Mouse (Mus musculus) liver, postnatal 0 days (tissue): Measurements from ENCODE around the gene Eif3d. TPM values are rescaled to one million over a fixed set of nuclear protein-coding genes. Genes with fewer than 3 reads are reported as not detected.
"Not testable (repeated sequence)": the region's sequence is repeated elsewhere in the genome, so short reads cannot be mapped to it uniquely, and the experiment has no call there.

ENCODE experiments used
- ATAC-seq: fragments of 200-750 bp; cut with Nextera tagmentation; 2 replicates; pipeline ENCODE4 v1.8.0; 2017; ENCODE audit warnings: mild to moderate bottlenecking, moderate library complexity
- DNase-seq: peaks from one replicate; pipeline ENCODE4 v3.0.0-alpha.2; 2016
- H3K27ac ChIP-seq: fragments of 300-500 bp; sonication (generic); 2 replicates; pipeline ENCODE4 v1.5.1; 2014; ENCODE audit warnings: antibody characterized with exemption, moderate library complexity, mild to moderate bottlenecking, low read depth
- H3K27me3 ChIP-seq: fragments of 300-500 bp; sonication (generic); 2 replicates; pipeline ENCODE4 v1.6.1; 2014; ENCODE audit warnings: low read length, control low read depth, mixed read lengths; ENCODE audit not compliant: insufficient read depth
- H3K36me3 ChIP-seq: fragments of 300-500 bp; sonication (generic); replicated peaks from 2 replicates; pipeline ENCODE4 v1.6.1; 2014; ENCODE audit warnings: mild to moderate bottlenecking, control low read depth, low read length, moderate library complexity, mixed read lengths; ENCODE audit not compliant: insufficient read depth
- H3K4me1 ChIP-seq: fragments of 300-500 bp; sonication (generic); 2 replicates; pipeline ENCODE4 v1.6.1; 2014; ENCODE audit warnings: antibody characterized with exemption, mild to moderate bottlenecking, control low read depth; ENCODE audit not compliant: insufficient read depth
- H3K4me2 ChIP-seq: fragments of 300-500 bp; sonication (generic); 2 replicates; pipeline ENCODE4 v1.6.1; 2014; ENCODE audit warnings: low read depth, mild to moderate bottlenecking, low read length, moderate library complexity, mixed read lengths
- H3K4me3 ChIP-seq: fragments of 300-500 bp; sonication (generic); 2 replicates; pipeline ENCODE4 v1.5.1; 2014; ENCODE audit warnings: low read depth, low read length
- H3K9ac ChIP-seq: fragments of 300-500 bp; sonication (generic); replicated peaks from 2 replicates; pipeline ENCODE4 v1.6.1; 2014; ENCODE audit warnings: mild to moderate bottlenecking, moderate library complexity
- H3K9me3 ChIP-seq: fragments of 300-500 bp; sonication (generic); 2 replicates; pipeline ENCODE4 v1.6.1; 2016; ENCODE audit warnings: mild to moderate bottlenecking, control low read depth, low read length, mixed read lengths
- CTCF ChIP-seq: sonication (generic); IDR thresholded peaks from 2 replicates; pipeline ENCODE4 v1.5.1; 2016; ENCODE audit warnings: antibody characterized with exemption, low read depth
- EP300 ChIP-seq: IDR thresholded peaks from 2 replicates; pipeline ENCODE4 v1.6.1; 2016; ENCODE audit warnings: antibody characterized with exemption, low read depth, mild to moderate bottlenecking
- WGBS: fragments of 180-500 bp; shearing (Covaris S2); extraction: QIAGEN DNeasy Blood & Tissue Kit; methylation state at CpG from one replicate; pipeline ENCODE4 v1.1.7; 2014; ENCODE audit not compliant: insufficient replicate concordance; 5-methylcytosine and 5-hydroxymethylcytosine counted together
- polyA plus RNA-seq: library from polyadenylated mRNA; unstranded; fragments of >200 nt; fragmentation: Nextera tagmentation; extraction: Ambion mirVana; gene quantifications from 2 replicates; pipeline ENCODE4 v1.2.1, GENCODE M21; 2015

The Eif3d gene
- 61.2 and 68.4 TPM in 2 replicates for polyA plus RNA-seq

DNA sequence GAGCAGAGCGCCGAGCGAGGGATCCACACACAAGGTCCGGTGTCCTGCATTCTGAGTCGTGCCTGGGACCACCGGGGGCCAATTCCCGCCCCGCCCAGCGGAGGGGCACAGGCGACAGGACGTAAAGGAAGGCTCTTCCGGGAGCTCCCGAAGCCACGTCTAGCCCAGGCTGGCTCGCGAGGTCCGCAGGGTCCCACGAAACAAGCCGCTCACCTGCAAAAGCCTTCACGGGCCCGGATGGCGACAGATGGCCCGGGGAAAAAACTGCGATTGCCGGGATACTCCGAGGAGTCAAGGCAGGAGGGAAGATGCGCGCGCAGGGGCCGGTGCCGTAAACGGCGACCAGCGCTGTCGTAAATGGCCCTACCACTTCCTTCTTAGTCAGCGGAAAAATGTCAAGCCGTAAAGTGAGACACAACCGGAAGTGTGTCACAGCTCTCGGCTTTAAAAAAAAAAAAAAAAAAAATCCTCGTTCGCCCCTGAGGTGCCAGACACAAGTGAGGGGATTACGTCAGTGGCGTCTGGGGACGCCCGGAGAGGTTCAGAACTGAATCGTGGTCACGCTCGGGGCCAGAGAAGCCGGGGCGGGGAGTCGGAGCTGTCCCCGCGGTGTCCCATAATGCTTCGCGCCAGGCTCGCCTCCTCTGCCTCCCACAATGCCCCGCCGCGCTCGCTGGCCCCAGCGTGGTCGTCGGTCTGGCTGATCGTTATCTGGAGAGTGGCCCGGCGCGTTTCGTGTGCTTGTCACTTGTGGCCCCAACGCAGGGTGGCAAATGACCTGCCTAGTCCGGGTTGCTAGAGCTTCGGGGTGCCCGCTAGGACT lies at the start of gene Eif3d:
Gene Eif3d, minus strand, starts transcription at position 344 of the 823 bp plus-strand sequence.
- Histone ChIP-seq H3K4me3 (peak within 1 kb of the TSS; percentile 88), H3K4me2 (peak within 1 kb of the TSS; percentile 98), H3K36me3 (peaks cover 30% of the 10 kb centered on the region), H3K27me3 (no peaks in the 10 kb centered on the region), H3K9me3 (no peaks in the 10 kb centered on the region), H3K27ac (peak within 1 kb of the TSS; percentile 98), H3K9ac (peak within 1 kb of the TSS; percentile 95), H3K4me1 (peaks cover 34% of the 10 kb centered on the region)
- no peak for TF ChIP-seq CTCF
- TF ChIP-seq EP300 = peak; percentile 72
- ATAC-seq (peak; percentile 88), DNase-seq (peak; percentile 98)
- under 1% methylated on average over 72 of the region's 72 CpGs for WGBS

DNA sequence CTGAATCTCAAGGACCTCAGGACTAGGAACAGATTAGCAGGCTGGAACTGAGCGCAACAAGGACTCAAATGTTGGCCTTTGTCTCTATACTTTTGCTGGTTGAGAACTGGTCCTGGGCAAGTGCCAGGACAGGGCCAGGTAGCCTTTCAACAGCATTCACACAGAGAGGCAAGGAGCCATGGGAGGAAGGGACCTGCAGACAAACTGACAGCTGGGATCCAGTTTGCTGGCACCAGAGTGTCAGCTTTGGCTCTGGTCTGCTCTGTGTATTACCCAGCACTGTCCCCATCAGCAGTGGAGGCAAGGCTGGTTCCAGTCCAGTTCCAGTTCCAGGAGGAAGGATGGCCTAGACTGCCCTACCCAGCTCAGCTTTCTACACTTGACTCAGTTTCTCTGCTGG lies 43.4 kb upstream of the Eif3d start:
- Histone ChIP-seq H3K27ac (no peak overlapping the region), H3K4me2 (no peak overlapping the region), H3K36me3 (no peaks in the 10 kb centered on the region), H3K4me1 (no peaks in the 10 kb centered on the region), H3K4me3 (no peak overlapping the region), H3K27me3 (no peaks in the 10 kb centered on the region), H3K9me3 (no peaks in the 10 kb centered on the region), H3K9ac (no peak overlapping the region)
- TF ChIP-seq CTCF (no peak), EP300 (no peak)
- ATAC-seq (no peak), DNase-seq (no peak)
- WGBS = 87% methylated on average over 1 of the region's 1 CpGs

DNA sequence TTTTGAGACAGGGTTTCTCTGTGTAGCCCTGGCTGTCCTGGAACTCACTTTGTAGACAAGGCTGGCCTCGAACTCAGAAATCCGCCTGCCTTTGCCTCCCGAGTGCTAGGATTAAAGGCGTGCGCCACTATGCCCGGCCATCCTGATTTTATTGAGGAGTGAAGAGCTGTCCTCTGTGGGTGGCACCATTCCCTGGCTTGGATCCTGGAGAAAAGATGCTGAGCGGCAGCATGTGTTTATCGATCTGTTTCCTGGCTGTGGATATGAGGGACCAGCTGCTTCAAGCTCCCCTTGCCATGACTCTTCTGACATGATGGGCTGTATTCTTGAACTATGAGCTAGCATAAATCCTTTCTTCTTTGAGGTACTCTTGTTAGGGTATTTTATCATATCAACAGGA lies 37.6 kb upstream of the Eif3d start:
- H3K27me3 ChIP-seq, H3K4me2 ChIP-seq, H3K27ac ChIP-seq, H3K9me3 ChIP-seq, DNase-seq, H3K9ac ChIP-seq, H3K36me3 ChIP-seq, ATAC-seq, H3K4me1 ChIP-seq, H3K4me3 ChIP-seq: not testable (repeated sequence)
- WGBS = 69% methylated on average over 8 of the region's 8 CpGs

DNA sequence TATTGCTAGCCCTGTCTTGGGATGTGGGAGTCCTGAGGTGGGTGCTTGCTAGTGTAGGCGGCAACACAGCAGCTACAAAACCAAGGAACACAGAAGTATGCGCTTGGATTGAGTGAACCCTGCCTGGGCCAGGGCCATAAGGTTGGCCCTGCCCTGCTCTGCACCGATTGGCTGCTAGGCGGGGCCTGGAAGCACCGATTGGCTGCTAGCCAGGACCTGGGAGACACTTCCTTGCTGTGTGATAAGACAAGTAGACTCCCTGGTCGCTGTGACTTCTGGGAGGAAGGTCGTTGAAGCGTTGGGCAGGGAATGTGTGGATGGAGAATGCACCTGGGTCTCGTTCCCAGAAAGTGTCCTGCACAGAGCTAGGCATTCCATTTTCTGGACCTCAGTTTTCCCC lies 33.3 kb upstream of the Eif3d start:
- DNase-seq (peak; percentile 64), ATAC-seq (no peak)
- Histone ChIP-seq H3K4me3 (no peak overlapping the region), H3K27me3 (no peaks in the 10 kb centered on the region), H3K9me3 (no peaks in the 10 kb centered on the region), H3K4me2 (no peak overlapping the region), H3K27ac (no peak overlapping the region), H3K4me1 (0 out of 2 replicates have a peak, but pooled peaks cover 2% of the 10 kb centered on the region), H3K9ac (no peak overlapping the region), H3K36me3 (no peaks in the 10 kb centered on the region)
- WGBS = 32% methylated on average over 9 of the region's 9 CpGs
- TF ChIP-seq EP300 = no peak
- TF ChIP-seq CTCF = no peak

DNA sequence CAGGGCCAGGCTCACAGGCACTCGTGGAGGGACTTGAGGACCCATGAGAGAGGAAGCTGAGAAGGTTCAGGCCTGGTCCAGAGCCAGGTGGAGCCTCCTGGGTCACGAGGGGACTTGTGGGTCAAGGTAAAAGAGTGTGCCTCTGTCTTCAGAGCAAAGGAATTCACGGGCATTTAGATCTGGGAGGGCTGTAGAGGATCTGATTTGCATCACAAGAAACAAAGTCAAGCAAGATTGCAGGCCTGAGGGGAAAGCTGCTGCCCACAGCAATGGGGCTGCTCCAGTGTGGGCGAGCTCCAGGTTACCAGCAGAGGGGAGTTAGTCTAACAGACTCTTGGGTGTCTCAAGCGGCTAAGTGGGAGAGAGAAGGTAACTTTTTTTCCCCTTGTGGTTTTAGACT lies 30.8 kb upstream of the Eif3d start:
- no peak overlapping the region for H3K4me2 ChIP-seq
- no peak overlapping the region for H3K27ac ChIP-seq
- H3K27me3 ChIP-seq = no peaks in the 10 kb centered on the region
- ATAC-seq (no peak), DNase-seq (no peak)
- no peak for TF ChIP-seq CTCF
- TF ChIP-seq EP300 = no peak
- WGBS = 33% methylated on average over 5 of the region's 5 CpGs
- H3K9me3 ChIP-seq = no peaks in the 10 kb centered on the region
- H3K4me3 ChIP-seq = no peak overlapping the region
- H3K9ac ChIP-seq = no peak overlapping the region
- H3K4me1 ChIP-seq = 0 out of 2 replicates have a peak, but pooled peaks cover 2% of the 10 kb centered on the region
- no peaks in the 10 kb centered on the region for H3K36me3 ChIP-seq

DNA sequence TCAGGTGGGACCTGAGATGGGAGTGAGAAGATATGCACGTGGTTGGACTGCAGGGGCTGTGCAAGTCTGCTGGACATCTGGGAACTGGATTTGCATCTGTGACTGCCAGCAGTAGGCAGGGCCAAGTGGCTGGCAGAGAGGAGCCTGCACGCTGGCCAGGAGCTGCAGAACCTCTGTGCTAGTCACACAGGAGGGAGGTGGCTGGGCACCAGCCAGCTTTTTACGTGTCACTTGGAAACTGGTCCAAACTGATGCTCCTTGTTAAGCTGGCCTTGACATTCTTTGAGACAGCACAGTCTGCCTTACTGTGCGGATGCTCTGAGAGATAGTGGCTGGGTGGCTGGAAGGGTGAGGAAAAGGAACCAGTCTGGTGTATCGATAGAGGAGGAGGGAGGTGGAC lies 17.9 kb upstream of the Eif3d start:
- Histone ChIP-seq H3K27ac (no peak overlapping the region), H3K9me3 (no peaks in the 10 kb centered on the region), H3K9ac (no peak overlapping the region), H3K4me2 (no peak overlapping the region), H3K36me3 (no peaks in the 10 kb centered on the region), H3K4me1 (no peaks in the 10 kb centered on the region), H3K27me3 (no peaks in the 10 kb centered on the region), H3K4me3 (no peak overlapping the region)
- no peak for ATAC-seq
- no peak for DNase-seq
- WGBS = 53% methylated on average over 5 of the region's 5 CpGs
- no peak for TF ChIP-seq CTCF
- TF ChIP-seq EP300 = no peak
